Comparison of ENCODE assay signal across 8 mouse cellular contexts in genomic region chr4:117485045-117485780, GRCm38 (mm10). TPM values are rescaled to one million over a fixed set of nuclear protein-coding genes. Genes with fewer than 3 reads are reported as not detected.
A peak's percentile ranks its signal among the peaks of the same experiment; 100 is the strongest.
DNase-seq lines count a peak whose midpoint lies in the region; ATAC-seq and TF ChIP-seq lines count a peak whose summit lies in the region.

No protein-coding gene starts in this region.

- H3K4me1 ChIP-seq in kidney, embryonic 16.5 days (ENCODE audit: insufficient read depth, low read length) = peaks cover 17% of the 10 kb centered on the region
- no peaks in the 10 kb centered on the region; the same call in 1 of the 2 replicates for H3K4me1 ChIP-seq in embryonic facial prominence, embryonic 12.5 days
- 0 out of 2 replicates have a peak, but pooled peaks cover 5% of the 10 kb centered on the region for H3K4me1 ChIP-seq in hindbrain, postnatal 0 days (ENCODE audit: insufficient read depth, low read length)
- peaks cover 10% of the 10 kb centered on the region for H3K4me1 ChIP-seq in midbrain, embryonic 16.5 days (ENCODE audit: control insufficient read depth, insufficient read depth, low read length)

- H3K9me3 ChIP-seq in kidney, embryonic 16.5 days (ENCODE audit: low read length) = no peaks in the 10 kb centered on the region
- no peaks in the 10 kb centered on the region for H3K9me3 ChIP-seq in embryonic facial prominence, embryonic 12.5 days
- H3K9me3 ChIP-seq in hindbrain, postnatal 0 days (ENCODE audit: low read length) = no peaks in the 10 kb centered on the region
- no peaks in the 10 kb centered on the region for H3K9me3 ChIP-seq in midbrain, embryonic 16.5 days (replicated peaks; ENCODE audit: control insufficient read depth, low read length, poor library complexity, severe bottlenecking)

- intact Hi-C loops in left cerebral cortex, postnatal 36 days (cut with DNase I) = no loop called here

- H3K36me3 ChIP-seq in kidney, embryonic 16.5 days (ENCODE audit: insufficient read depth, low read length) = no peaks in the 10 kb centered on the region
- H3K36me3 ChIP-seq in embryonic facial prominence, embryonic 12.5 days = no peaks in the 10 kb centered on the region
- H3K36me3 ChIP-seq in hindbrain, postnatal 0 days (ENCODE audit: insufficient read depth, low read length) = no peaks in the 10 kb centered on the region
- no peaks in the 10 kb centered on the region for H3K36me3 ChIP-seq in midbrain, embryonic 16.5 days (ENCODE audit: control insufficient read depth, insufficient read depth, low read length)

- no peak for DNase-seq in kidney, postnatal 25 days
- peak; percentile 6 for DNase-seq in hindbrain, postnatal 0 days (ENCODE audit: low spot score)
- no peak for DNase-seq in MN1 (ENCODE audit: low spot score)
- DNase-seq in left cerebral cortex, postnatal 36 days (ENCODE audit: low spot score in 2 of 2) = no peak
- no peak for DNase-seq in urinary bladder, adult 2 months (ENCODE audit: low spot score)

- H3K27ac ChIP-seq in kidney, embryonic 16.5 days (ENCODE audit: low read length) = no peak overlapping the region
- no peak overlapping the region for H3K27ac ChIP-seq in embryonic facial prominence, embryonic 12.5 days
- H3K27ac ChIP-seq in hindbrain, postnatal 0 days = peak overlapping the region; percentile 64
- H3K27ac ChIP-seq in midbrain, embryonic 16.5 days (ENCODE audit: low read length) = peak overlapping the region; percentile 70

- H3K4me2 ChIP-seq in kidney, embryonic 16.5 days (replicated peaks; ENCODE audit: low read depth, low read length) = peak overlapping the region; percentile 97
- peak overlapping the region; percentile 96 for H3K4me2 ChIP-seq in embryonic facial prominence, embryonic 12.5 days (replicated peaks)
- peak overlapping the region; percentile 90 for H3K4me2 ChIP-seq in hindbrain, postnatal 0 days (ENCODE audit: low read depth, low read length)
- peak overlapping the region; percentile 94 for H3K4me2 ChIP-seq in midbrain, embryonic 16.5 days (ENCODE audit: low read length)

- no peak overlapping the region for H3K9ac ChIP-seq in kidney, embryonic 16.5 days (replicated peaks; ENCODE audit: low read length)
- 0 out of 2 replicates have a peak overlapping the region, but pooled peaks have one; percentile 28 for H3K9ac ChIP-seq in embryonic facial prominence, embryonic 12.5 days
- H3K9ac ChIP-seq in hindbrain, postnatal 0 days (replicated peaks; ENCODE audit: low read length) = peak overlapping the region; percentile 35
- H3K9ac ChIP-seq in midbrain, embryonic 16.5 days (ENCODE audit: low read depth, low read length) = peak overlapping the region; percentile 65; the same call in 1 of the 2 replicates

- H3K27me3 ChIP-seq in kidney, embryonic 16.5 days (ENCODE audit: insufficient read depth, low read length) = peaks cover 84% of the 10 kb centered on the region
- H3K27me3 ChIP-seq in embryonic facial prominence, embryonic 12.5 days = peaks cover 57% of the 10 kb centered on the region
- H3K27me3 ChIP-seq in hindbrain, postnatal 0 days (ENCODE audit: insufficient read depth, low read length) = peaks cover 24% of the 10 kb centered on the region
- peaks cover 49% of the 10 kb centered on the region for H3K27me3 ChIP-seq in midbrain, embryonic 16.5 days (ENCODE audit: control insufficient read depth, insufficient read depth, low read depth, low read length)

- 29% methylated on average over 13 of the region's 13 CpGs for WGBS in kidney, embryonic 16.5 days
- WGBS in embryonic facial prominence, embryonic 12.5 days = 37% methylated on average over 13 of the region's 13 CpGs
- WGBS in hindbrain, postnatal 0 days = 39% methylated on average over 13 of the region's 13 CpGs
- 31% methylated on average over 13 of the region's 13 CpGs for WGBS in midbrain, embryonic 16.5 days

- peak overlapping the region; percentile 54 for H3K4me3 ChIP-seq in kidney, embryonic 16.5 days (ENCODE audit: low read length)
- H3K4me3 ChIP-seq in embryonic facial prominence, embryonic 12.5 days = peak overlapping the region; percentile 50
- peak overlapping the region; percentile 43 for H3K4me3 ChIP-seq in hindbrain, postnatal 0 days (ENCODE audit: low read length)
- peak overlapping the region; percentile 46 for H3K4me3 ChIP-seq in midbrain, embryonic 16.5 days (ENCODE audit: low read depth, low read length)

- TF ChIP-seq CTCF in hindbrain, postnatal 0 days (IDR thresholded peaks at IDR 0.05; ENCODE audit: low read depth) = no peak

- peak; percentile 78 for ATAC-seq in kidney, embryonic 16.5 days (ENCODE audit: low FRiP score, low TSS enrichment)
- ATAC-seq in embryonic facial prominence, embryonic 12.5 days (ENCODE audit: insufficient number of reproducible peaks, insufficient read depth, low FRiP score, low TSS enrichment) = peak; percentile 58
- ATAC-seq in hindbrain, postnatal 0 days = no peak; the same call in 1 of the 2 replicates
- ATAC-seq in midbrain, embryonic 16.5 days = peak; percentile 63

RNA-seq across cellular contexts. Expression of gene Rnf220, which starts 11.6 kb away (rescaled TPM):
- polyA plus RNA-seq in kidney, embryonic 16.5 days (2015; fragmentation: Nextera tagmentation; extraction: Ambion mirVana) = 71.5 and 76.0 TPM in 2 replicates
- 106 and 107 TPM in 2 replicates for polyA plus RNA-seq in embryonic facial prominence, embryonic 12.5 days (2016; fragmentation: Nextera tagmentation; extraction: Ambion mirVana)
- total RNA-seq in hindbrain, postnatal 0 days (2014; rRNA removed) = 119 and 156 TPM in 2 replicates
- 101 and 105 TPM in 2 replicates for polyA plus RNA-seq in hindbrain, postnatal 0 days (2015; fragmentation: Nextera tagmentation; extraction: Ambion mirVana)
- 137 and 150 TPM in 2 replicates for polyA plus RNA-seq in midbrain, embryonic 16.5 days (2015; fragmentation: Nextera tagmentation; extraction: Ambion mirVana)
- total RNA-seq in left cerebral cortex, postnatal 36 days (2021) = 100 to 1,000 TPM; 193 to 218 TPM
- 66.2 and 76.1 TPM in 2 replicates for polyA plus RNA-seq in urinary bladder, adult 2 months (2012; rRNA removed)

Comparison
In these comparisons a context has a peak if more than half of its experiments do, and no peak if none do; other contexts are left out.
1. H3K27ac ChIP-seq: peak in hindbrain, postnatal 0 days (single experiment) and midbrain, embryonic 16.5 days (single experiment); none in kidney, embryonic 16.5 days (single experiment) and embryonic facial prominence, embryonic 12.5 days (single experiment).
2. Peak in every context shown above with its lines, with median percentiles within 50 percentile points of each other: H3K4me2 ChIP-seq and H3K4me3 ChIP-seq.